Mouse (Mus musculus): Measurements from ENCODE around the gene Gm5294.
A peak's percentile ranks its signal among the peaks of the same experiment; 100 is the strongest.

Gm5294 gene

DNA sequence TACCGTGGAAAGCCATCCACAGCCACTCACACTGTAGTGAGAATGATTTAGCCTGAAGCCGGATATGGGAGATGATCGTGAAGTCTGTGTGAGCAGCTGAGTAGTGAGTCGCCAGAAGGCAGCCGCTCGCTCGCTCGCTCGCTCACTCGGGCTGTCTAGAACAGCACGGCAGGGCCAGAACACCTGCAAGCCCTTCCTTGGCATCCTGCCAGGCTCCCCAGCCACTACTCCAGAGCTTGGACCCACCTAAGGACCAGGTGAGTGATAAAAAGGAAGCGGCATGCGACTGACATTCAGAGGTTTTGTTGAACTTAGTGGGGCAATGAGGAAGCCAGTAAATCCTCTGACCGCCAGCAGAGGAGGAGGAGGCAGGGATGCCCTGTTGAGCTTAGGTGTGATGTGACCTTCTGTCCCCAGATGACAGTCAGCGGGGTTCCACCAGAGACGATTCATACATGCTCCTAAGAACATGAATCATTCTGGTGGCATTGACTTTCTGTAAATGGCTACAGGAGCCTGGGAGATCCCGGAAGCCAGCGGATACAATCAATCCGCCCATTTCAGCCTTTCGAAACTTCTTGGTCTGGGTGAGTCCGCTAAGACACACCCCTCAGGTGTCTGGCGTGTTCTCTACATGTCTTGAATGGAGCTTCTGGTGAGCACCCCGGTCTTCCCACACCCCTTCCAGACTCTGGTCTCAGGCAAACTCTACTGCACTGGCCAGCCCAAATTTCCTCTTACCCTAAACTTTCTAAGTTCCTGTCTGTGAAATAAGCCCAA lies 30.0 kb downstream of the Gm5294 start:
- DNase-seq (ENCODE audit: low read depth, low spot score) = no peak

DNA sequence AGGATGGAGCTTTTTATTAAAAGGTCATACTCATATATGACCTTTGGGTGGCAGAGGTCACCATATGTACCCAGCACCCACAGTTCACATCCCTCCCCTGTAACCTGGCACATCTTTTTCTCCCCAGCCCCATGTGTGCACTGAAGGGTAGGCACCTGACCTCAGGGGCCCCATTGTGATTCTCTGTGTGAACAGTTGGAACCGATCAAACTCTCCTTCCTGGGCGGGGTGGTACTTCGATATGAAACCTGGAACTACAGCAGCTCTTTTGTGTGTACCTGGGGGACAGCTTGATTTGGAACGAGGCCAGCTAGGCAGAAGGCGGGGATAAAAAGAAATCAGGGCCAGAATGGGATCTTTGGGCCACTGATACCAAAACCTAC lies 30.6 kb downstream of the Gm5294 start:
- no peak for DNase-seq (ENCODE audit: low read depth, low spot score)

DNA sequence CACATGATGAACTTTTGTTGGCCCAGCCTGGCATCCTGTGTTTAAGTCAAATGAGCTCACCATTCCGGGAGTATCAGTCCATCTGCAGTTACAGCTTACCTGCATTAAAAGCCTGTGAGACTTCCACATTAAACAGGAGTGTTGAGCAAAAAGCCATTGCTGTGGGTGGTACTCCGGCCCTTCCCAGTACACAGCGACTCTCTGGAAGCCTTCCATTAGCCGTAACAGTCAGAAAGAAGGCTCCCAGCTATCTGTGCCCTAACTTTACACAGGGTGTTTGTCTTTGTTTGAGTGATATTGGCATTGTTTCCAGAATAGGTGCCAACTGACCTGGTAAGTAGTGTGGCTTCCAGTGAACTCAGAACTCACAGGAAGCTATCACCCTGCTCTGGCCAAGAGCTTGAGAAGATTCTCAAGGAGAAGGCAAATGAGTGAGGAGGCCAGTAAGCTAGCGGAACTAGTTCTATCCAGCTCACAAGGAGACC lies 31.5 kb downstream of the Gm5294 start:
- DNase-seq (ENCODE audit: low read depth, low spot score) = no peak

DNA sequence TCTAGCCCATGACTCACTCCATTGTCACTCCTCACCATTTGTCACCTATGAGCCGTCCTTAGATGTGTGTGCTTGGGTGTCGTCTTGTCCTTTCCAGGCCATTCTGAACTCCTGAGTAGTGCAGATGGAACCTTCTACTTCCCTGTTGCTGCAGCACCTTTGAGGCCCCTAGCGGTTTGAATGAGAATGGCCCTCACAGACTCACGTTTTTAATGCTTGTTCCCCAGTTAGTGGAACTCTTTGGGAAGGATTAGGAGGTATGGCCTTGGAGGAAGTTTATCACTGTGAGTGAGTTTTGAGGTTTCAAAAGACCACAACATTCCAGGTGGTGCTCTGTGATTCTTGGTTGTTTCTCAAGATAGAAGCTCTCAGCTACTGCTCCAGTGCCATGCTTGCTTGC lies 32.3 kb downstream of the Gm5294 start:
- no peak for DNase-seq (ENCODE audit: low read depth, low spot score)

DNA sequence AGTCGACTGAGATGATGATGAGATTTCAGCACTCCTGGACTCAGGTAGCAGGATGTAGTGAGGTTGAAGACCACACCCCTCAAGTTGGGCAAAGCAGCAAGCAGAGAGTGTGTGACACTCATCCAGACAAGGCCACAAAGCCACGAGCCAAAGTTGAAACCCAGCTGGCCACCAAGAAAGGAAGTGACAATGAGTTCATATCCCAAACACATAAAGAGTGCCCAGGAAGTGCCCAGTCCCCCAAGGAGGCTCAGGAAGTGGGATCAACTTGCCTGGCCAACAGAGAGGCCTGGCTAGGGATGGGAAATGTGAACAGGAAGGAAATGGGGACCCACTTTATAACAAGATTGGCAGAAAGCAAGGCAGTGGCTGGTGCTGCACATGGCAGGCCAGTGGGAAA lies 33.5 kb downstream of the Gm5294 start:
- no peak for DNase-seq (ENCODE audit: low read depth, low spot score)

DNA sequence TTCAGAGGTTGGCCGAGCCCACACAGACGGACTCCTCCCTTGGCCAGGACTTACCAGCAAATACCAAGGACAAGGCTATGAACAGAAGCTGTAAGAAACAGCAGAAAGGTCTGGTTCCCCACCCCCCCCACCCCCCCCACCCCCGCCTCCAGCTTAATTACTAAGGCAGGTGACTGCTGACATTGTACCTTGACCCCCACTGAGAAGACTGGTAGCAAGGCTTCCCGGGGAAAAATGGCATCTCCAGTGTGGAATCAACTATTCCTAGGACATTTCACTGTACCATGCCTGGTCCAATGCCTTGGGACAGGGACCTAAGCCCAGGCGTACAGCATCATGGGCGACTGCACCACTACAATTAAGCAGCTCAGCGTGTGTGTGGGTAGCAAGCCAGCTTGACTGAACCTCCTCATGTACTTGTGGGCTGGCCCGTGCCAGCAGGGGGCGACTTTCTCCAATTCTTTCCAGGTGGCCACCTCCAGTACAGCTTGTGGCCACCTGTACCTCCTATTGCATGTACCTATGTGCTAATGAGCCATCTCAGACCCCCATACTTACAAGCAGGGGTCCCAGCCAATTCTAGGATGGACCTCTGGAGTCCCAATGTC lies 37.2 kb downstream of the Gm5294 start:
- DNase-seq (ENCODE audit: low read depth, low spot score) = peak; percentile 33

DNA sequence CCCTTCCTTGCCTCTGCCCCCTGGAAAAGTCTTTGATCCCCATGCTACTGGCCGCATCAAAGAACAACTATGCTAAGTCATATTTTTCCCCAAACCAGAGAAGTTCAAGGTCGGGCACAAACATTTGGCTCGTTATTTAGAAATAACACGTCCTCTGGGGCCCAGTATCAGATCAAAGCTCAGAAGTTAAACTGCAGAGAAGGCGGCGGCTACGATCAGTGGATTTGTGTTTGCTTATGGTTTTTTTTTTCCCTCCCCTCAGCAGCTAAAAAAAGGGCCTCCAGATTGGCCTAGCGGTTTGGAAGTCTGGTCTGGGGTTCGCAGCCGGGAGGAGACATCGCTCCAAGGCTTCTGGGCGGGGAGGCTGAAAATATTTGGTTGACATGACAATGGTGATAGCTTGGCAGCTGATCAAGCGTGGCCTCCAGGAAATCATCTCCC lies 38.0 kb downstream of the Gm5294 start:
- no peak for DNase-seq (ENCODE audit: low read depth, low spot score)

DNA sequence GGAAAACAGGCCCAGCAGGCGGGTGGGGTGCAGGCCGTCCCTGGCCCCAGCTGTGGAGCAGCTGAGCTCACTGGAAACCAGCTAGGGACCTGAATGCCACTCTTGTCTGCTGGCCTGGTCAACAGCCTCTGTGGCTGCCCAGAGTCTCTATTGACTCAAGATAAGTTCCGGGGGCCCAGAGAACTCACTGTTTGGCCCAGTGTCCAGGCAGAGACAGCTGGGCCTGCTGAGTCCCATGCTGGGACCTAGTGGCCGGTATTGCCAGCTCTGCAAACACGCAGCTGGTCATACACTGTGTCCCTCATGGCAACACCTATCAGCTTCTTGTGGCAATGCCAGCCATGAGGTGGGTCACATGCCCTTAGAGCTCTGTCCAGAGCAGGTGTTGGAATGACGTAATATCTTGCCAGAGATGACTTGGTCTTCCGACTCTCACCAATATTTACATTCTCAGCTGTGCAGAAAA lies 43.8 kb downstream of the Gm5294 start:
- DNase-seq (ENCODE audit: low read depth, low spot score) = no peak

DNA sequence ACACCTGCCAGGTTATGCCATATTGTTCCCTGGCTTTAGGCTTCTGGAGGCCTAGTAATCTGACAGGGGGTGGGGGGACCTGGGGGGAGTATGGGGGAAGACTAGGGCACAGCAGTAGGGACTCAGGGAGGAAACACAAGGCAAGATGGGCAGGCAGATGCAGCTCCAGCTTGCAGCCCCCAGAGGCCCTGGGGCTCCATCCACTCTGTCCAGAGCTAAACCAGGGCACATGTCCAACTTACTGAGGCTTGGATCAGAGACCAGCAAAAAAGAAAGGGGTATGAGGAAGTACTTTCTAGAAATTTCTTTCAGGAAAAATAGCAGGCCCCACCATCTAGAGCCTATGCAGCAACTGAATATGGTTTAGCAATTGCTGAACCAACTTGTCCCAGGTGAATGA lies 44.3 kb downstream of the Gm5294 start:
- DNase-seq (ENCODE audit: low read depth, low spot score) = no peak

DNA sequence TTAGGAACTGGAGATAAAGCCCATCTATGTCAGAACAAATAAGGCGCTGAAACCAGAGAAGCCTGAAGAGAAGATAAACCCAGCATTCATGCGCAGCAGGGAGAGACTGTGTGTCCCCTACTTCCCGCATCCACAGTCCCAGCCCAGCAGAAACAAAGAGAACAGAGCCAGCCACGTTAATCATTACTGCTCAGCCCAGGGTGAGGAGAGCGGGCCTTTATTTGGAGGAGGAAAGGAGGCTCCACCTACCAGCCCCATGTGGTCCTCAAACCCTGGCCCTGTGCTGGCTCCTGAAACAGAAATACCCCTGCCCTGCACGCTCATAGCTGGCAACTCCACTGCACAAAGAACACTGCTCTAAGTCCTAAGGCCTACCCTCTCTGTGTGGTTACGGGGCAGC lies 45.0 kb downstream of the Gm5294 start:
- no peak for DNase-seq (ENCODE audit: low read depth, low spot score)

DNA sequence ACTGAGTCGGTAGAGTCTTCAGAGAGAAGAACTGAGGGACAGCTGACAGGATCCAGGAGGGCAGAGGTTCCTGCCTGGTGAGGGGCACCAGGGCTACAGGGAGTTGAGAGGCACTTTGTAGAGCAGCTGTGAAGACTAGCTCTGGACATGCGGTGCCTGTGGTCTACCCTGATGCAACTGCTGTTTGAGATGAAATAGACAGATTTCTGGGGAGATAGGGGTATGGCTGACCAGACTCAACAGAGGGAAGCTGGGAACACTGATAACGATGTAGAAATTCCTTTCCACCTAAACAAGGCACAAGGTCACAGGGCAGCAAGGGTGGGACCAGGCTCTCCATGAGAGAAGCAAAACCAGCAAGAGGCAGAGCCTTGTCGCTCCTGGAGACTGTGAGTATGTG lies 45.8 kb downstream of the Gm5294 start:
- no peak for DNase-seq (ENCODE audit: low read depth, low spot score)
